Mouse (Mus musculus) spleen, adult 2 months (tissue): ENCODE results near the gene Kif11. TPM values are rescaled to one million over a fixed set of nuclear protein-coding genes. Genes with fewer than 3 reads are reported as not detected.

Experiments
- DNase-seq, 2 experiments: peaks; one replicate each; pipeline versions ENCODE4 v3.0.0 to v3.0.0-alpha.2; 2012 to 2021; ENCODE audit warnings: low spot score in 2 of 2, low read depth in 1 of 2
- H3K27ac ChIP-seq: fragments of 200-500 bp; 2 replicates; pipeline ENCODE4 v1.5.1; 2012; ENCODE audit warnings: low read length, inconsistent platforms; ENCODE audit not compliant: insufficient read depth
- H3K27me3 ChIP-seq: fragments of 200-500 bp; 2 replicates; pipeline ENCODE4 v1.6.1; 2012; ENCODE audit warnings: mild to moderate bottlenecking, moderate library complexity, low read length, inconsistent platforms; ENCODE audit not compliant: control insufficient read depth, insufficient read depth
- H3K36me3 ChIP-seq: fragments of 200-500 bp; 2 replicates; pipeline ENCODE4 v1.6.1; 2012; ENCODE audit warnings: mild to moderate bottlenecking, low read length, inconsistent platforms; ENCODE audit not compliant: control insufficient read depth, insufficient read depth
- H3K4me1 ChIP-seq: fragments of 200-500 bp; 2 replicates; pipeline ENCODE4 v1.6.1; 2011; ENCODE audit warnings: inconsistent platforms; ENCODE audit not compliant: control insufficient read depth, insufficient read depth, insufficient read length
- H3K4me3 ChIP-seq: fragments of 200-500 bp; 2 replicates; pipeline ENCODE4 v1.5.1; 2011; ENCODE audit warnings: mild to moderate bottlenecking, inconsistent platforms; ENCODE audit not compliant: insufficient read depth, insufficient read length; ENCODE audit errors: extremely low read depth
- CTCF ChIP-seq: fragments of 200-500 bp; IDR thresholded peaks from 2 replicates; pipeline ENCODE4 v1.5.1; 2011; ENCODE audit warnings: mild to moderate bottlenecking, inconsistent platforms; ENCODE audit not compliant: insufficient read depth, insufficient read length, insufficient replicate concordance; ENCODE audit errors: extremely low read depth
- POLR2A ChIP-seq: fragments of 200-500 bp; IDR thresholded peaks from 2 replicates; pipeline ENCODE4 v1.6.1; 2011; ENCODE audit warnings: low read depth, low read length, inconsistent platforms
- WGBS: fragments of 180-500 bp; shearing (Covaris S2); methylation state at CpG from one replicate; pipeline ENCODE4 v1.1.7; 2018; 5-methylcytosine and 5-hydroxymethylcytosine counted together
- polyA plus RNA-seq: library from polyadenylated mRNA; depleted of rRNA; stranded (reverse); fragments of >200 nt; gene quantifications from 2 replicates; pipeline ENCODE4 v1.2.3, GENCODE M21; 2012

Gene Kif11
- polyA plus RNA-seq, 1 experiment: 2.1 TPM

DNA sequence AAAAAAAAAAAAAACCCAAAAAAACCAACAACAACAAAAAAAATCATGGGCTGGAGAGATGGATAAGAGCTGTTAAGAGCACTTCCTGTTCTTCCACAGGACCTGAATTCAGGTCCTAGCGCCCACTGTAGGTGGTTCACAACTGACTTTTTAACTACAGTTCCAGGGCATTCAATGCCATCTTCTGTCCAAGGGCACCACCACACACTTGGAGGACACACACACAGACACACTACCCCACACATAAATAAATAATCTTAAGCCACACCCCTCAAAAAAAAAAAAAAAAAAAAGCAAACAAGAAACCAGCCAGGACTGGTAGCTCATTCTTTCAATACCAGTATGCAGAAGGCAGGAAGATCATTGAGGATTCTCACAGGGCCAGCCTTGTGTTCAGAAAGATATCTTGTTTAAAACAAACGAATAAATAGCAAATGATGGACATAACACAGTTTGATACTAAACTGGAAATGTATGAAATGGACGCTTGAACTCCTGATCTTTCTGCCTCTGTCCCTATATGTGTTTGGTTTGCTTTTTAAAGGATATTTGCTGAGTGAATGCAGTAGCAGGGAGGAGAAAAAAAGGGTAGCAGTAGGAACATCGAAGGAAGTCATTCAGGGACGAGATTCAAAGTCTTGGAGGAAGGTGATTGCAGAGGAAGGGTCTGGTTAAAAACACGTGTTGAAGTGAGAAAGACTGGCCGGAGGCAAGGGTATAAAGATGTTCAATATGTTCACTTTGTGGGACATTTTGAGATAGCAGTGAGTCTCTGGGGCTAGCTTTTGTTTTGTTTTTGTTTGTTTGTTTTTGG, 1.1 kb upstream of the Kif11 start:
- H3K27ac ChIP-seq: peak overlapping the region; percentile 88

GRCm38 (mm10) chr19:37376841-37377240, 638 bp downstream of the Kif11 start:
- Histone ChIP-seq H3K4me1 (peaks cover 2% of the 10 kb centered on the region; the same call in 1 of the 2 replicates), H3K4me3 (peak overlapping the region; percentile 90), H3K27ac (no peak overlapping the region), H3K36me3 (no peaks in the 10 kb centered on the region), H3K27me3 (no peaks in the 10 kb centered on the region)
- DNase-seq: no peak
- WGBS: under 1% methylated on average over 11 of the region's 11 CpGs
- TF ChIP-seq CTCF (no peak), POLR2A (no peak)

More for the DNA sequence above, 1.1 kb upstream of the Kif11 start:
- DNase-seq: no peak
- 15% methylated on average over 7 of the region's 7 CpGs for WGBS
- H3K4me1 ChIP-seq: peaks cover 4% of the 10 kb centered on the region; the same call in 1 of the 2 replicates
- H3K4me3 ChIP-seq: peak overlapping the region; percentile 90
- no peak for TF ChIP-seq POLR2A
- TF ChIP-seq CTCF: no peak
- H3K36me3 ChIP-seq: no peaks in the 10 kb centered on the region
- no peaks in the 10 kb centered on the region for H3K27me3 ChIP-seq

DNA sequence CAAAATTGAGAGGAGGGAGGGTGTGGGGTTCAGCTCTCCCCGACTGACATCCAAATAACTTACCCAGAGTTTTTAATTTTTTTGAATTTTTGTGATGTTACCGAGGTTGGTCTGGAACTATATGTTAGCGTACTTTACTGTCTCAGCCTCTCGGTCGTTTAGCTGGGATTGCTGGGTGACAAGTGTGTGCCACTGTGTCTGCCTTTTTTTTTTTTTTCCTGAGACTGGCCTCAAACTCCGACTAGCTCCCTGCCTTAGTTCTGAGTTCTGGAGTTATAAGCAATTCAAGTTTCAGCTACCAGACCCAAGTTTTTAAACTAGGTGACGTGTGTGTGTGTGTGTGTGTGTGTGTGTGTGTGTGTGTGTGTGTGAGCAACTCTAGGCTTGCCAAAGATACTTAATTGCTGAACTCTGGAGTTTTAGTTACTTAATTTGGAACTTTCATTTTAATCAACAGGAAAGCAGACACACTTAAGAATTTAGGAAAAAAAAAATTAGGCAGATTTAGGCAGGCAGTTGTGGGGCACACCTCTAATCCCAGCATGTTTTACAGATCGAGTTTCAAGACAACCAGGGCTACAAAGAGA, 1.3 kb downstream of the Kif11 start:
- Histone ChIP-seq H3K4me1 (peaks cover 2% of the 10 kb centered on the region; the same call in 1 of the 2 replicates), H3K27me3 (no peaks in the 10 kb centered on the region), H3K36me3 (no peaks in the 10 kb centered on the region), H3K27ac (no peak overlapping the region), H3K4me3 (peak overlapping the region; percentile 31)
- DNase-seq: no peak
- WGBS: 2% methylated on average over 8 of the region's 8 CpGs
- TF ChIP-seq CTCF (no peak), POLR2A (no peak)

- 84% methylated on average over 6 of the region's 6 CpGs for WGBS
- Histone ChIP-seq H3K4me3 (no peak overlapping the region), H3K36me3 (no peaks in the 10 kb centered on the region), H3K4me1 (peaks cover 2% of the 10 kb centered on the region; the same call in 1 of the 2 replicates), H3K27me3 (no peaks in the 10 kb centered on the region), H3K27ac (no peak overlapping the region)
- DNase-seq: no peak
- TF ChIP-seq POLR2A: no peak
- TF ChIP-seq CTCF: no peak
Measured at GRCm38 (mm10) chr19:37378816-37379215, 2.6 kb downstream of the Kif11 start.

GRCm38 (mm10) chr19:37386126-37386525, 9.9 kb downstream of the Kif11 start:
- no peaks in the 10 kb centered on the region for H3K4me1 ChIP-seq
- H3K27ac ChIP-seq: no peak overlapping the region
- H3K27me3 ChIP-seq: no peaks in the 10 kb centered on the region
- TF ChIP-seq CTCF (no peak), POLR2A (no peak)
- H3K4me3 ChIP-seq: no peak overlapping the region
- WGBS: 88% methylated on average over 3 of the region's 3 CpGs
- no peak for DNase-seq
- 0 out of 2 replicates have a peak, but pooled peaks cover 2% of the 10 kb centered on the region for H3K36me3 ChIP-seq

GRCm38 (mm10) chr19:37391869-37392268, 15.7 kb downstream of the Kif11 start:
- H3K36me3 ChIP-seq: 0 out of 2 replicates have a peak, but pooled peaks cover 2% of the 10 kb centered on the region
- no peak for TF ChIP-seq CTCF
- TF ChIP-seq POLR2A: no peak

More at GRCm38 (mm10) chr19:37391869-37392268, 15.7 kb downstream of the Kif11 start:
- no peak overlapping the region for H3K4me3 ChIP-seq
- DNase-seq: no peak
- no peak overlapping the region for H3K27ac ChIP-seq
- WGBS: 94% methylated on average over 3 of the region's 3 CpGs
- H3K27me3 ChIP-seq: no peaks in the 10 kb centered on the region
- no peaks in the 10 kb centered on the region for H3K4me1 ChIP-seq
